Mouse (Mus musculus) mature B cell (primary cell): Measurements from ENCODE around the gene Uchl3.

Experiments
- in situ Hi-C: fragments of 300-500 bp; cut with MboI; formaldehyde crosslinking; loops from 2 replicates; pipeline ENCODE4 v1.14.3; 2019

Gene Uchl3

DNA sequence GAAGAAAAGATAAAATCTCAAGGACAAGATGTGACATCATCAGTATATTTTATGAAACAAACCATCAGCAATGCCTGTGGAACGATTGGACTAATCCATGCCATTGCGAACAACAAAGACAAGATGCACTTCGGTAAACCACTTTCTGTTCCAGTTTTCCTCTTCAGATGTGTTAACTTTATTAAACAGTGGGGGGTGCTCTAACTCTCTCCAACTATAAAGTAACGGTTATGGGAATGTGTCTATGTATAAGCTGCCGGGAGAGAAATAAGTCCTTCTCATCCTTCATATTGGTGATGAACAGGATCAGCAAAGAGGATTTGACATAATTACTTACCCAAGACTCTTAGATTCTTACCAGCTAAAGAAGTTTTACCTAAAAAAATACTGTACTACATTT lies 12.8 kb downstream of the Uchl3 start:
- in situ Hi-C loops, result no loop called here

DNA sequence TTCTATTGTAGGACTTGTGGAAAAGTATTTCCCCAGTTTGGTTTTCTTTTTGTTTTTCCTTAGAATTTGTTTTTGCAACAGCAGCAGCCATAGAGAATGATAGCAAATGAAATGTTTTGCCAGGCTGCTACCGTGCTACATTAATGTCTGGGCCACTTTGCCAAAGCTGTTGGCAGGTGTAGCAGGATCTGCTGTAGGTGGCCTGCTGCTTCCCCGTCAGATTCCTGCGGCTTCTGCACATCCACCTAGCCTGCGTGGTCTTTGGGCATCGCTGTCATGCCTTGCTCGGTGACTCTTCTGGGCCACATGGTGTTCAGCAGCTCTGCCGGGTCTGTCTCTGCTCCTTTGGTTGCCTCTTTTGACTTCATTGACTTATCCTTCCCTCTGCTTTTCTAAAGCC lies 14.9 kb downstream of the Uchl3 start:
- in situ Hi-C loops, result no loop called here

- in situ Hi-C loops, result no loop called here
Measured at GRCm38 (mm10) chr14:101672226-101672625, 18.5 kb downstream of the Uchl3 start.

DNA sequence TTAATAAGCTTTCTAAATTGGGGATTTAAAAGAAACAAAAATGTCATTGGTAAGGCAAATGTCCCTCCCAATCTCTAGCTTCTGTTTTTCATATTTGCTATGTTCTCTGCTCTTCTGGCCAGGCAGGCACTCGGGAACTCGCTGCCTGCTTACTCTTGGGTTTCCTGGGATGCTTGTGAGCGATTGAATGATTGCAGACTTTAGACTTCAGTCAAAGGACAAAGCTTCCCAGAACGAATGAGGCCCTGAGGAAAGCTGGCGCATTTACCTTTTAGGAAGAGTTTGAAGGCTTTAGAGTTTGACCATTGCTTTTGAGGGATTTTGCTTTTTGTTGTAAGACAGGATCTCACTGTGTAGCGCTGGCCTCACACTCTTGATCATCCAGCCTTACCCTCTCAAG lies 33.9 kb downstream of the Uchl3 start:
- in situ Hi-C loops, result no loop called here

DNA sequence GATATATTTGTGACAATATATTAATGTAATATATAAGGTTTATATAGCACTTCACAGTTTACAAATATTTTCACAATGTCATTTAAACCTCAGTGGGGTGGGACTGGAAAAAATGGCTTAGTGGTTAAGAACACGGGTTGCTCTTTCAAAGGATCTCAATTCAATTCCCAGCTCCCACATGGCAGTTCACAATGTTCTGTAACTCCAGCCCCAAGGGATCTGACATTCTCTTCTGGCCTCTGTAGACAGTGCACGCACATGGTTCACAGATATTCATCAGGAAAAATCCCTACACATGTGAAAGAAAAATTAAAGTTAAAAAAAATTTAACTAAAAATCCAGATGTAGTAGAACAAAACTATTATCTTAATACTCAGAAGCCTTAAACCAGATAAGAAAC lies 34.6 kb downstream of the Uchl3 start:
- in situ Hi-C loops, result no loop called here

DNA sequence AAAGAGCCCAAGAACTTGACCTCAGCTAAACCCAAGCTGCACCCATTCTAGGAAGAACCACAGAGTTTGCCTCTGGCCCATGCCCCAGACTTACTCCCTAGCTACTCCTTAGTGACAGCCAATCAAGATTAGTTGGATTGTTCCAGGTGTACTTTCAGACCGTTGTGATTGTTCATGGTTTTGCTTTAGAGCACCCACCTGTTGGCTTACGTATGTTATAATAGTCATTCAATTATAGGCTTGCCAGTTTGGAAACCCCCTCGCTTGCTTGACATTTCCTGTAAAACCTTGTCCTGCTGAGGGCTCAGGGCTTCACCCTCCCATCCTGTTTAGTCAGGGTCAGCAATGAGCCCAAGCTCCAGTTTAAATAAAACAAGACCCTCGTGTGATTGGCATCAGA lies 50.7 kb downstream of the Uchl3 start:
- in situ Hi-C loops, result no loop called here

GRCm38 (mm10) chr14:101707088-101707487 lies 53.3 kb downstream of the Uchl3 start:
- in situ Hi-C loops, result no loop called here

DNA sequence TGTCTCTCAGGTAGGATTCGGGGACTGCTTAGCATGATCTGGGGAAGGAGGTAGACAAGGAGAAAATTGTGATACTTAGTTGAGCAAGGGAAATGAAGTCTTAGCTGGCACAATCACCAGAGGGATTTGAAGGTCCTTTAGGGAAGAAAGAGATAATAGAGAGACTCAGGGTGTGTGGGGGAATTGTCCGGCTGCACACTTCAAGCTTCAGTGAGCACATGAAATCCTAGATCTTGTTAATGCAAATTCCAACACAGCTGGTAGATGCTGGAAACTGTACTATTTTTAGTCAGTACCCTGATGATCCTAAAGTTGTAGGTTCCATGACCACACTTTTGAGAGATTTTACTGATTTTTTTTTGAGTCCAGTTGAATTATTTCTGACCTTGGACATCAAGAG lies 60.6 kb downstream of the Uchl3 start:
- in situ Hi-C loops, result no loop called here

DNA sequence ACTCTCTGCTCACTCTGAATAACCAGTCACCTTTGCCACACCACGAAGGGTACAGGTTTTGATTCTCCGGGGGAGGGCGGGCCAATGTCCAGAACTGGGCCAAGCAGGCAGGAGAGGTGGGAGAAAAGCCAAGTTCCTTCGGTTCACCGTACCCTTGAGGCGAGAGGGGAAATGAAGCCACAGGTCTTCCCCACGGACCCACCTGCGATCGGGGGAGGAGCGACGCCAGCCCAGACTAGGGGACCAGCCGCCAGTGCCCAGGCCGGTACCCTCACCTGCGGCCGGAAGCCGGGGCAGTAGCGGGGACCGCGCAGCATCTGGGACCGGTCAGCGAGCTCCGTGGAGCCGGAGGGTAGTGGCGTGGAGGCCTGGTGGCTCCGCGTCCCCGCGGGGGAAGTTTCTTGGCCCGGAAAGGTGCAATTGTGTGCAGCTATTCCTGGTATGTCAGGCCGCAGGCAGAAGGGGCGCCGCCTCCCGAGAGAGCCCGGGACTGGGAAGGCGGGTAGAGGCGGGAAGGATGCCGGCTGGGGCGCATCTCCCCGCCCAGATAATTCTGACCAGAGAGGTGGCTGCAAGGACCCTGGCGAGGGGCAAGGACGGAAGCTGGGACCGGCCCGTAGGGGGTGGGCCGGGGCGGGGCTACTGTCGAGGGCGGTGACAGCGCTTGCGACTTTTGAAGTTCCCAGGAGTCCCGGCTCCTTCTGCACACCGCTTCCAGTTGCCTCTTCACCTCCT lies 75.6 kb downstream of the Uchl3 start, which contains the start of the genes Gm9922 and Lmo7:
TSS of gene Gm9922 (minus strand) at position 578 of the 735 bp plus-strand sequence.
TSS of gene Lmo7 (plus strand) at position 721 of the 735 bp plus-strand sequence.
- in situ Hi-C loops, result no loop called here

DNA sequence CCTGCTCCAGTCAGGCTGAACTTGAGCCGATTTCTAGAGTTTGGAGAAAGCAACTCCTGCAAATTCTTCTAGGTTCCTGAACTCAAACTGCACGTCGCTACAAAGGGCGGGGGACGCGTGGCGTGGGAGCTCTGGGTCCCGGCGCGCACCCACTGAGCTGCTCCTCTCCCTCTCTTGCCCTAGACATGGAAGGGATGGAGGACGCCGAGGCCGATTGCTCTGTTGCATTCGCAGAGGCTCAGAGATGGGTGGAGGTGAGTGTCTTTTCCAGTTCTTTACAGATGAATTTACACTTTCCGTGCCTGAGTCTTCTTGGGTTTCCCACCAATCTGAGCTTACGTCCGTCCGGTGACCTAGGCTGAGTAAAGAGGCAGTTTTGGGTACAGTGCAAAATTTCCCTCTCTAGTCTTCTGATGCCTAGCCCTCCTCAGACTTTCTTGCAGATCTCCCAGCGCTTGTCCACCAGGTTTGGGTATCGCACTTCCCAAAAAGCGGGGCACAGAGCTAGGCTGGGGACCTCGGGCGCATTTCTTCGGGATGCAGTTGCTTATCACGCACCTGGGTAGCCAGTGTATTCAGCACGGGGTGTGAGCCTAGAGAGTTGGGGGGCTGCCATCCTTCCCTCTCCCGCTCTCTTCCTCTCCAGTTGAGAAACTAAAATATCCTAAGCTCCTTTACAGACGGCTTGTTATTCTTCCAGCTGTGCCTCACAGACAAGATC lies 76.4 kb downstream of the Uchl3 start:
- in situ Hi-C loops, result no loop called here

DNA sequence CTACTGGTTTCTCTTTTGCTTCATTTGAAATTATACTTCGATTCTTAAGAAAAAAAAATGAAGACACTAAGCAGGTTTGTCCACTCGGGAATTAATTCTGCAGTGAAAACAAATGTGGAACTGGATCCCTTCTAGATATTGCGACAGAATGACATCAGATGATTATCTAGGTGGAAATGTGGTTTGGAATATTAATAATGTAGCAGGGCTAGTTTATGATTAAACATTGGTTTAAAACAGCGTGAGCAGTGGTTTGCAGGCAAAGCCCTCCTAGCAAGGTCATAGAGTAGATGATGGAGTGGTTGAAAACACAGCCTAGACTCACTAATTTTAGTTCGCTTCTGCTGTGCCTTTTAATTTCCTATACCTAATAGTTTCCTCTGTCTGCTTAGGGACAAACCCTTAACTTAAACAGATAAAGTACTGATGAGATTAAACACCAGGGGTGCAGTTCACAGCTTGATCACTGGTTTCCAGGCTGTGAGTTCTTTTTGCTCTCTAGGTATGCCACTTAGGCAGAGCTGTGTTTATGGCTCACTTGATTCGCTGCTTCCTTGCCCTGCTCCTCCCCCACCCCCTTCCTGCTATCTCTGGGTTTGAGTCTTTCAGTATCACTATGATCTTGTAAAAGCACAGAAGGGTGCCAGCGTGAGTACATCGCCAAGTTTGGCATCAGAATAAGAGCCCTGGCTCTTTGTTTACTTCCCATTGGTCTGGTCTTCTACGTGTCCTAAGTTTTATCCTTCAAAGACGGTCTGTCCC lies 80.0 kb downstream of the Uchl3 start:
- in situ Hi-C loops, result no loop called here

DNA sequence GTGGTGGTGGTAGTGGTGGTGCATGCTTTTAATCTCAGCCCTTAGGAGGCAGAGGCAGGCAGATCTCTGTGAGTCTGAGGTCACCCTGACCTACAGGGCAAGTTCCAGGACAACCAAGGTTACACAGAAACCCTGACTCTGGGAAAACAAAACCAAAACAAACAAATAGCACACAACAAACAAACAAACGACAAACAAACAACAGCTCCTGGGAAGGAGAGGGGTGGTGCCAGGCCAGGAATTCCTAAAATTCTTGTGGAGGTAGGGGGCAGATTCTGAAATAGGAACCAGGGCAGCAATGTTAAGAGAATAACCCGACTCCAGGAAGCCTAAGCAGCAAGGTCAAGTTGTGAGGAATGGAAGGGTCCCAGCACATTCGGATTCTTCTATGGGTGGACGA lies 83.7 kb downstream of the Uchl3 start:
- in situ Hi-C loops, result no loop called here
